21 mouse cellular contexts compared by ENCODE assay signal in genomic region chr2:16983583-16984221, GRCm38 (mm10).
DNase-seq lines count a peak whose midpoint lies in the region; ATAC-seq and TF ChIP-seq lines count a peak whose summit lies in the region.
"Had no signal": no experiment of that assay in that cellular context is flagged by ENCODE, and none has a peak within 500 bp of the region (broad histone marks: within the 10 kb centered on the region; RNA-seq: fewer than 3 reads in every experiment).

No protein-coding gene starts in this region.

- H3K4me3 ChIP-seq in intestine, embryonic 14.5 days (ENCODE audit: low read depth, low read length), result no peak overlapping the region
- no peak overlapping the region for H3K4me3 ChIP-seq in intestine, embryonic 15.5 days (replicated peaks)
- H3K4me3 ChIP-seq in intestine, embryonic 16.5 days (ENCODE audit: low read length), result no peak overlapping the region
- H3K4me3 ChIP-seq in intestine, postnatal 0 days (ENCODE audit: low read depth, low read length), result no peak overlapping the region

- DNase-seq in intestine, embryonic 14.5 days (ENCODE audit: low spot score), result no peak
- no peak for DNase-seq in heart, postnatal 4 days
- no peak for DNase-seq in spleen, adult 12 weeks (ENCODE audit: low spot score)
- DNase-seq in urinary bladder, adult 18-20 months (ENCODE audit: low spot score in 2 of 2), result no peak
- DNase-seq in layer of hippocampus, postnatal 14 days (ENCODE audit: low spot score in 2 of 2), result no peak
- DNase-seq: adrenal gland, adult 8-10 months; adrenal gland, postnatal 10 days; adrenal gland, postnatal 14 days; adrenal gland, postnatal 25 days; adrenal gland, postnatal 36 days; B cell, adult 2 months; cerebellum, adult 11 months; cerebellum, adult 11-12 months had no signal

- TF ChIP-seq CTCF in intestine, postnatal 0 days (IDR thresholded peaks at IDR 0.05; ENCODE audit: low read depth), result no peak

- no peaks in the 10 kb centered on the region for H3K9me3 ChIP-seq in intestine, embryonic 14.5 days (ENCODE audit: control insufficient read depth, low read length)
- no peaks in the 10 kb centered on the region for H3K9me3 ChIP-seq in intestine, embryonic 15.5 days
- H3K9me3 ChIP-seq in intestine, embryonic 16.5 days (ENCODE audit: control insufficient read depth, low read length), result no peaks in the 10 kb centered on the region
- H3K9me3 ChIP-seq in intestine, postnatal 0 days (ENCODE audit: control insufficient read depth), result no peaks in the 10 kb centered on the region
- H3K9me3 ChIP-seq: G1E had no signal

- no peaks in the 10 kb centered on the region for H3K27me3 ChIP-seq in intestine, embryonic 14.5 days (replicated peaks; ENCODE audit: control insufficient read depth, insufficient read depth, low read length)
- H3K27me3 ChIP-seq in intestine, embryonic 15.5 days (replicated peaks), result no peaks in the 10 kb centered on the region
- H3K27me3 ChIP-seq in intestine, embryonic 16.5 days (replicated peaks; ENCODE audit: control insufficient read depth, insufficient read depth, low read length), result no peaks in the 10 kb centered on the region
- H3K27me3 ChIP-seq in intestine, postnatal 0 days (replicated peaks; ENCODE audit: control insufficient read depth, insufficient read depth, low read length), result no peaks in the 10 kb centered on the region
- H3K27me3 ChIP-seq: CH12.LX, Patski had no signal

- 73% methylated on average over 5 of the region's 5 CpGs for WGBS in intestine, embryonic 14.5 days
- WGBS in intestine, embryonic 15.5 days, result 44% methylated on average over 5 of the region's 5 CpGs
- WGBS in intestine, embryonic 16.5 days, result 63% methylated on average over 5 of the region's 5 CpGs
- WGBS in intestine, postnatal 0 days, result 47% methylated on average over 5 of the region's 5 CpGs

- no peak overlapping the region for H3K4me2 ChIP-seq in intestine, embryonic 14.5 days (ENCODE audit: low read length)
- no peak overlapping the region for H3K4me2 ChIP-seq in intestine, embryonic 15.5 days (replicated peaks)
- H3K4me2 ChIP-seq in intestine, embryonic 16.5 days (ENCODE audit: low read depth, low read length), result no peak overlapping the region
- H3K4me2 ChIP-seq in intestine, postnatal 0 days (replicated peaks; ENCODE audit: low read depth), result 0 out of 2 replicates have a peak overlapping the region, but pooled peaks have one; percentile 21

- no peaks in the 10 kb centered on the region for H3K4me1 ChIP-seq in intestine, embryonic 14.5 days (replicated peaks; ENCODE audit: control insufficient read depth, insufficient read depth, low read length)
- no peaks in the 10 kb centered on the region for H3K4me1 ChIP-seq in intestine, embryonic 15.5 days (replicated peaks)
- no peaks in the 10 kb centered on the region for H3K4me1 ChIP-seq in intestine, embryonic 16.5 days (ENCODE audit: control insufficient read depth, insufficient read depth, low read length)
- no peaks in the 10 kb centered on the region for H3K4me1 ChIP-seq in intestine, postnatal 0 days (replicated peaks; ENCODE audit: control insufficient read depth, insufficient read depth, low read length)

- H3K27ac ChIP-seq in intestine, embryonic 14.5 days (ENCODE audit: low read depth), result no peak overlapping the region
- no peak overlapping the region for H3K27ac ChIP-seq in intestine, embryonic 15.5 days
- H3K27ac ChIP-seq in intestine, embryonic 16.5 days (ENCODE audit: low read length), result no peak overlapping the region
- no peak overlapping the region for H3K27ac ChIP-seq in intestine, postnatal 0 days (ENCODE audit: low read depth, low read length)

- ATAC-seq in intestine, embryonic 14.5 days (replicated peaks; ENCODE audit: low FRiP score, low TSS enrichment, low read depth), result peak; percentile 55
- ATAC-seq in intestine, embryonic 15.5 days, result peak; percentile 86
- ATAC-seq in intestine, embryonic 16.5 days, result peak; percentile 90
- peak; percentile 61; the same call in 1 of the 2 replicates for ATAC-seq in intestine, postnatal 0 days
- ATAC-seq: activated CD4-positive, CD25-positive, alpha-beta regulatory T cell, adult 4 months; CD4-positive, CD25-positive, alpha-beta regulatory T cell, adult 4 months; Patski had no signal

- no peaks in the 10 kb centered on the region for H3K36me3 ChIP-seq in intestine, embryonic 14.5 days (ENCODE audit: control insufficient read depth, insufficient read depth, low read length)
- H3K36me3 ChIP-seq in intestine, embryonic 15.5 days, result no peaks in the 10 kb centered on the region
- no peaks in the 10 kb centered on the region for H3K36me3 ChIP-seq in intestine, embryonic 16.5 days (ENCODE audit: control insufficient read depth, insufficient read depth, low read length)
- H3K36me3 ChIP-seq in intestine, postnatal 0 days (ENCODE audit: control insufficient read depth, insufficient read depth), result no peaks in the 10 kb centered on the region
- H3K36me3 ChIP-seq: G1E had no signal

- H3K9ac ChIP-seq in intestine, embryonic 14.5 days (ENCODE audit: low read length), result no peak overlapping the region
- no peak overlapping the region for H3K9ac ChIP-seq in intestine, embryonic 15.5 days
- no peak overlapping the region for H3K9ac ChIP-seq in intestine, embryonic 16.5 days (ENCODE audit: low read depth, low read length)
- H3K9ac ChIP-seq in intestine, postnatal 0 days (ENCODE audit: low read depth, low read length), result no peak overlapping the region
